Mouse (Mus musculus): ENCODE results near the gene C8a. TPM values are rescaled to one million over a fixed set of nuclear protein-coding genes. Genes with fewer than 3 reads are reported as not detected.

Gene C8a
- total RNA-seq (2021): not detected
- long read RNA-seq, experiment 1: 0 reads
- long read RNA-seq, experiment 2: 0 reads

GRCm38 (mm10) chr4:104876323-104876722 is at the start of gene C8a:
Gene C8a, minus strand, starts transcription at chr4:104876398.
- no peak for DNase-seq
- intact Hi-C loops (cut with DNase I): no loop called here

GRCm38 (mm10) chr4:104925383-104925782 is 49.2 kb upstream of the C8a start:
- DNase-seq: no peak
- intact Hi-C loops (cut with DNase I): no loop called here

GRCm38 (mm10) chr4:104918017-104918416 is 41.8 kb upstream of the C8a start:
- no peak for DNase-seq
- intact Hi-C loops (cut with DNase I): no loop called here

GRCm38 (mm10) chr4:104914711-104915247 is 38.6 kb upstream of the C8a start:
- no peak for DNase-seq
- intact Hi-C loops (cut with DNase I): loop anchor here (5.0 kb wide), 2 partner anchors 208 to 1313 kb away; no protein-coding TSS in a partner anchor

GRCm38 (mm10) chr4:104913291-104914129 is 37.3 kb upstream of the C8a start, which contains the start of gene Fyb2:
Gene Fyb2, plus strand, starts transcription at chr4:104913456.
- DNase-seq: no peak

GRCm38 (mm10) chr4:104911685-104912084 is 35.5 kb upstream of the C8a start:
- peak; percentile 74 to 84 for DNase-seq
- intact Hi-C loops (cut with DNase I): loop anchor here (5.0 kb wide), 2 partner anchors 211 to 1316 kb away; no protein-coding TSS in a partner anchor

More at GRCm38 (mm10) chr4:104913291-104914129, 37.3 kb upstream of the C8a start, which contains the start of gene Fyb2:
- intact Hi-C loops (cut with DNase I): loop anchor here (5.0 kb wide), 2 partner anchors 209 to 1314 kb away; no protein-coding TSS in a partner anchor

- intact Hi-C loops (cut with DNase I): no loop called here
- DNase-seq: no peak
These were observed 28.9 kb upstream of the C8a start for GRCm38 (mm10) chr4:104905049-104905448.

- intact Hi-C loops (cut with DNase I): no loop called here
- no peak for DNase-seq
These were observed 26.6 kb upstream of the C8a start for GRCm38 (mm10) chr4:104902836-104903235.

- peak; percentile 47 to 61 for DNase-seq
- intact Hi-C loops (cut with DNase I): loop anchor here (1.0 to 10.0 kb wide), 3 partner anchors 229 to 689 kb away; no protein-coding TSS in a partner anchor
These were observed 18.0 kb upstream of the C8a start for GRCm38 (mm10) chr4:104894004-104894734.

- DNase-seq: no peak
- intact Hi-C loops (cut with DNase I): loop anchor here (10.0 kb wide), 1 partner anchor 689 kb away; no protein-coding TSS in a partner anchor
These were observed 17.4 kb upstream of the C8a start for GRCm38 (mm10) chr4:104893588-104893987.

- intact Hi-C loops (cut with DNase I): loop anchor here (10.0 kb wide), 1 partner anchor 687 kb away; no protein-coding TSS in a partner anchor
- peak; percentile 40 to 45 for DNase-seq
These were observed 15.5 kb upstream of the C8a start for GRCm38 (mm10) chr4:104891708-104892107.

- no peak for DNase-seq
- intact Hi-C loops (cut with DNase I): no loop called here
These were observed 12.5 kb upstream of the C8a start for GRCm38 (mm10) chr4:104888499-104889262.

- intact Hi-C loops (cut with DNase I): no loop called here
- no peak for DNase-seq
These were observed 11.3 kb upstream of the C8a start for GRCm38 (mm10) chr4:104887486-104887885.

GRCm38 (mm10) chr4:104875832-104876231 is 366 bp downstream of the C8a start:
- DNase-seq: no peak

GRCm38 (mm10) chr4:104870196-104870595 is 6.0 kb downstream of the C8a start:
- intact Hi-C loops (cut with DNase I): no loop called here
- no peak for DNase-seq

More at GRCm38 (mm10) chr4:104875832-104876231, 366 bp downstream of the C8a start:
- intact Hi-C loops (cut with DNase I): no loop called here

GRCm38 (mm10) chr4:104869581-104869980 is 6.6 kb downstream of the C8a start:
- intact Hi-C loops (cut with DNase I): no loop called here
- no peak for DNase-seq

- intact Hi-C loops (cut with DNase I): no loop called here
- no peak for DNase-seq
These were observed 11.8 kb downstream of the C8a start for GRCm38 (mm10) chr4:104864397-104864796.

- no peak for DNase-seq
- intact Hi-C loops (cut with DNase I): no loop called here
These were observed 15.0 kb downstream of the C8a start for GRCm38 (mm10) chr4:104861241-104861640.

GRCm38 (mm10) chr4:104857823-104858222 is 18.4 kb downstream of the C8a start:
- no peak for DNase-seq
- intact Hi-C loops (cut with DNase I): no loop called here

- DNase-seq: no peak
- intact Hi-C loops (cut with DNase I): no loop called here
These were observed 19.2 kb downstream of the C8a start, which contains the start of gene Gm17662 for GRCm38 (mm10) chr4:104857029-104857428. Gene Gm17662, plus strand, starts transcription at chr4:104857329.

Data from heart, postnatal 14 days (tissue).